Mouse (Mus musculus) cerebellum, adult 11 months (tissue): ENCODE data around the gene Utrn.

Experiments
- DNase-seq: peaks from one replicate; pipeline ENCODE4 v3.0.0; 2022

Gene Utrn

DNA sequence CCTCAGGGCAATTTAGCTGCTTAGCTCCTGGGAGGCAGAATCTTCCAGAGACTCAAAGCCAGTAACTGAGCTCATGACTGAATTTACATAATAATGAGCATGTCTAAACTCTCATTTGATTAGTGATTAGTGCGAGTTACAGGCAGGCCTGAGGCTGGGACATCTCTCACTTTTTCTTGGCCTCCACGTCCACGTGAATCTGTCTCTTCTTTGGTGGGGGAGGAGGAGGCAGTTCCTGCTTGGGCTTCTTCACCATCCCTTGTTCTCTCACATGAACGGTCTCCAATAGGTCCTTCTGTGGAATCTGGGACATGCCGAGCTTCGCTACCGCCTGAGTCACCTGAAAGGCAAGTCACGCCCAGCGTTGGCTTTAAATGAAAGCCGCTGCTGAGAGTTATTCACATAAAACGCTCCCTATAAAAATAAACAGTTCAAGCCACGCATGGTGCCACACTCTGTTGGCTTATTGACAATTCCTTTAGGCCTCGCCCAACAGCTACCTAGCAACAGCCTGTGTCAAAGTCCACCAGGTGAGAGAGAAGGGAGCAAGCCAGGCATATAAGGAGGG lies 143.0 kb downstream of the Utrn start:
- no peak for DNase-seq

- DNase-seq = no peak
Observed at GRCm38 (mm10) chr10:12724247-12725001, 144.7 kb downstream of the Utrn start.

DNA sequence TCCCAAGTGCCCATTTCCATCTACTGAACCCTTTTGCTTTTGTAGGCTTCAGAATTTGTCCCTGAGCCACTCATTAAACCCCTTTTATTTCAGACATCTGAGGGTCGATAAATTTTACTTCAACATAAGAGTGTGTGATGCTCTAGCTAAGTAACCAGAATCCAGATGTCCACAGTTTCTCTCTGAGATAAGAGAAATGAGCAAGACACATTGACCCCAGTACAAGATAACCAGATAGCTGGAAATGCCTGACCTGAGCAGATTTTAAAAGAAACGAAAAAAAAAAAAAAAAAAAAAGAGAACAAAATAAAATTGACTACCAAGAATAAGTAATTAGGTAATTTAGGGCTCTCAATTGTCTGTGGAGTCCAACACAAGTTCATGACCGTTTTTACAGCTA lies 145.9 kb downstream of the Utrn start:
- DNase-seq = no peak

DNA sequence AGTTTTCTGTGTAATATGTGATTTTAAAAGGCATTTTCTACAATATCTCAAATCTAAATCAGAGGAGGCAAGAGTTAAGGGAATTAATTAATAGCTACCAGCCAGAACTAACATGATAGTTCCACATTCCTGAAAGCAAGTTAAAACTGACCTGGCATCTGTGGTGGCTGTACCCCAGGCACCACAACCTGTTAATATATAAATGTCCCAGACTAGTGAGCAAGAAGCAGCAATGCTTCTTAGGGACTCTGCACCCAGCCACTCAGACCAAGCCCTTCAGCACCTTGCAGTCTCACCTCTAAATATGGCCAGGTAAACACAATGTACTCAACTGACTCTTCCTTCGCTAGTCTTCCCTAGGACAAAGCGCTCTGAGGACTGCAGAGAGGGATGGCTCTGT lies 147.1 kb downstream of the Utrn start:
- no peak for DNase-seq

DNA sequence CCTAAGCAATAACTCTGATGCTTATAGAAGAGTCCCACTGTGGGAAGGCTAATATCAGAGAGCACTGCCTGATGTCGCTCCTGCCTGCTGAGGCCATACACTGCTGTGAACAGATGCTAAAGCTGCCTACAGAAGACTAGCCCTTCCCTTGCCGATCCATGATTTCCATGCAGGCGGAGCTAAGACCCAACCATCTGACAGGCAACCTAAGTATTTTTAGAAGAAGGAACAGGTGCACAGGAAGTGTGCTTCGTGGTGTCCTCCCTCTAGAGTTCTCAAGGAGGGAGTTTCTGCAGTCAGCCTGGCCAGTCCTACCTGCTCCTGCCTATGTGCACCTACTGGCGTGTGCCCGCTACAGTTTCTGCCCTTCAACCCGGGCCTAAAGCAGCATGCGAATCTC lies 150.8 kb downstream of the Utrn start:
- DNase-seq = peak; percentile 50

DNA sequence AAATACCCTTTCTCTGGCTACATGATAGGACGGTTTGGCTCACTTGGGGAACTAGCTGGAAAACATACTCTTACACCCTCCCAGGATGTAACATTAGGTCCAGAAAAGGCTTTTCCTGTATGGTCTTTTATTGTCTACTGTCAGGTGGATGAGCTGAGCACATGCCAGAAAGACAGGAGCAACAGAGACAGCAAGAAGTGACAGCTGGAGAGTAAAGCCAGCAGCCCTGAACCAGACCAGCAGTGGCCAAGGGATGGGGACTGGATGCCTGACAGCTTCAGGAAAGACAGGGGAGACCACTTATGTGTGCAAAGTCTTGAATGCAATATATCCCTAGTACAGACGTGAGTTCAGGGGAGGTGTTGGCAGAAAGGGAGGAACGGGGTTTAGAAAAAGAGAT lies 151.8 kb downstream of the Utrn start:
- DNase-seq = no peak

- DNase-seq = no peak
Observed at GRCm38 (mm10) chr10:12716657-12717327, 152.4 kb downstream of the Utrn start.

DNA sequence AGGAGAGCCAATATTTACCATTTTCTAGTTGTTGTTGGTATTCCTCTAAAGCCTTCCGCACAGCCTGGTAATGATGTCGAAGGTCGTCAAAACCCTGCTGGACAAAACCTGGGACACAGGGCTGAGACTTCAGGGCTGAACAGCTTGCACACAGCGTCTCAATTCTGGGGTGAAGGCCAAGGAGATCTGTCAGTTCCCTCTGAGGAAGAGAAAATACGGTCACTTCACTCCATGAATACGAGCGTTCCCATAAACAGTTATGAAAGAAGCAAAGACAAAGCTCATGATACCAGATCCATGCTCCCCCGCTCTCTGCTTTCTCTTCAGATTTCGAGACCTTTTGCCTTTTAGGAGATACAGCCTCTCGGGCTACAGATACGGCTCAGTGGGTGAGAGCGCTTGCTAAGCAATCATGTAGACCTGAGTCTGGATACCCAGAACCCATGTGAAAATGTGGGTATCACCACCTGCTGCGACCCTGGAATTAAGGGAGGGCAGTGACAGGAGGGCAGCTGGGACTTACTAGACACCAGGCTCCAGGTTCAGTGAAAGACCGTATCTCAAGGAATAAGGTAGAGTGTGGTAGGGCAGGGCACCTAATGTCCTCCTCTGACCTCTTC lies 155.8 kb downstream of the Utrn start:
- DNase-seq = peak; percentile 64

DNA sequence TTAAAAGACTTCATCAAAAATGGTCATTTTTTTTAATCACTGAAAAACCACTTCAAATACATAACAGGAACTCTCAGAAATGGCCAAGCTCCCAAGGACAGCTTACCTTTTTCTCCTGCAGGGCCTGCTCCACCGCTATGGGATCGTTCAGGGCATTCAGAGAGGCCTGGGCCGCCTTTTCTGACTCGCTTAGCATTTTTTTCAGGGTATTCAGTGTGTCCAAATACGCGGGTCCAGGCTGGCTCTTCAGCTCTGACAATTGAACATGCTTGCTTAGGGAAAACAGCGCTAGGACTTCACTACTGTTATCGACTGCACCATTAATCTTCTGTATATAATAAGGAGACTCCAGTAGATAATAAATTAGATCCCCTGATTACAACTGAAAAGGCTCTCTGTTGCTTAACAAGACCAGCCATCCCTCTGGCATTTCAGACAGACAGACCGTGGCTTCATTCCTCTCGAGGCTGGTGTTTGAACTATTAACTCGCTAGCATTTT lies 157.8 kb downstream of the Utrn start:
- no peak for DNase-seq

GRCm38 (mm10) chr10:12706516-12706915 lies 162.6 kb downstream of the Utrn start:
- no peak for DNase-seq

GRCm38 (mm10) chr10:12705990-12706389 lies 163.2 kb downstream of the Utrn start:
- DNase-seq = no peak

GRCm38 (mm10) chr10:12704290-12704689 lies 164.9 kb downstream of the Utrn start:
- no peak for DNase-seq

DNA sequence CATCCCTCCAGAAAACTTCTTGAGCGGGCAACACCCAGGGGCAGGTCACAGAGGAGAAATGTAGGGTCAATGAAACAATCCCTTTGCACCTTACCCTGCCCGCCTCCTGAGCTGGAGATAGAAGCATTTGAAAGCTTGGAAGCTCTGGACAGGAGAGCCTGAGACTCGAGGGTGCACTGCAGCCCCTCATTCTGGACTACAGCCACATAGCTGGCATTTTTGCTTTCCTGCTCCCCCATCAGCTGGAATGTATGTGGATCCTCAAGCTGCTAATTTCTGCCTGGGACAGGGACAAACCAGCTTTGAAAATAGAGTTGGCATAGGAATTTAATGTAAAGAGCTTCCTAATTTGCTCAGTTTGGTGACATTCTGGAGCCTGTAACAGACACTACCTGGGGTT lies 165.6 kb downstream of the Utrn start:
- DNase-seq = no peak

DNA sequence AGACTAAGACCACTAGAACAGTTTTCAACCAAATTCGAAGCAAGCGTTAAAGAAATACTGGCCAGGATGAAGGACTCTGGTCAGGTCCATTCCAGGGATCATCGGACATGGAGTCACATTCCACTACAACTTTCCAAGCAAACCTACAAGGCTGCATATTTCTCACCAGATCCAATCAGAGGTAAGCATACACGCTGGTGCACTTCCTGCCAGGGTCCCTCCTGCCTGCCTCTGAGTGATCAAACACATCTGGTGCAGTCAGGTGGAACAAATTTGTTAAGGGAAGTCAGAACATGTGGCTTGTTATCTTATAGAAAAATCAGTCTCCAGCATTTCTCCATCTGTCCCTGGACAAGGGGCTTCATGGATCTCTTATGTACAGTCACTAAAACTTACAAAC lies 167.0 kb downstream of the Utrn start:
- DNase-seq = no peak

DNA sequence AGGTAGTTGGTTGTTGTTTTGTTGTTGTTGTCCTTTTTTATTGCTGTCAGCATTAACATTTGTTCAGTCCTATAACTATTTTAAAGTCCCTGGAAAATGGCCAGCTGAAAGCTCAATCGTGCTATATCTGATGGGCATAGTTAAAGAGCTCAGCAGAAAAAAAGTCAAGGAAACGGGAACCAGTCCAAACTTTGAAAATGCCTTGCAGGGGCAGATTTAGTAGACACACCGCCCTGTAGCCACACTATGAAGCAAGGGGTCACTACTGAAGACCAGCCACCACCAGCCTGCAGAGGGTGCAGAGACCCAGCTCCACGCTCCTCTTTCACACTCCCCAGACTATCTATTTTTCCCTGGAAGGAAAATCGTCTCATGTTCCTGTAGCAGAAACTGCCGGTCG lies 167.5 kb downstream of the Utrn start:
- DNase-seq = no peak

DNA sequence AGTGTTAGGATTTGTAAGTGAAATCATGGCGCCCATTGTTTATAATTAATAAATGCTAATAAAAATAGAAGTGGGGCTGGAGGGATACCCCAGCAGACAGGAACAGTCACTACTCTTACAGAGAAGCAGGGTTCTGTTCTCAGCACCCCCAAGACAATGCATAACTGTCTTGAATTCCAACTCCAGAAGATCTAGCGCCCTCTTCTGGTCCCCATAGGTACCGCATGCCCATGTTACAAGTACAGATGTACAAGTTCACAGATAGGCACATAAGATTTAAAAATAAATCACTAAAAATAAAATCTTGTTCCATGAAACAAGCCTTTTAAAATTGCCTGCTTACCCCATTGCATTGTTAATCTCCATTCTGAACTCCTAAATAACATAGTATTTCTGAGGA lies 168.6 kb downstream of the Utrn start:
- no peak for DNase-seq

DNA sequence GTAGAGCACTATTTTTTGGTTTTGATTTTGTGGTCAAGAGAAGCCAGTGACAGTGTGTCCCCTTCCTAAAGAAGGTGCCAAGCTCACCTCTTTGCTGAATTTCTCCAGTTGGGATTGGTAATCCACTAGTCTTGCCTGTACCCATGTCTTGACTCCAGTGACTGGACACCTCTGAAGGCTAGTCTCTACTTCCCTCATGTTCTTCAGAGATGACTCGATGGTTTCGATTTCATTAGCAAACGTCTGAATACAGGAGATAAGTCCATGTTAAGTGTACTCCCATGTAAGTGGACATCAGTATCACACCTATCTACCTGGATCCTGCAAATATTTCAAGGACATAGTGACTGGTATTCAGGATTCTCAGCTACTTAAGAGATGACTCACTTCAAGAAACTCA lies 171.3 kb downstream of the Utrn start:
- DNase-seq = no peak

DNA sequence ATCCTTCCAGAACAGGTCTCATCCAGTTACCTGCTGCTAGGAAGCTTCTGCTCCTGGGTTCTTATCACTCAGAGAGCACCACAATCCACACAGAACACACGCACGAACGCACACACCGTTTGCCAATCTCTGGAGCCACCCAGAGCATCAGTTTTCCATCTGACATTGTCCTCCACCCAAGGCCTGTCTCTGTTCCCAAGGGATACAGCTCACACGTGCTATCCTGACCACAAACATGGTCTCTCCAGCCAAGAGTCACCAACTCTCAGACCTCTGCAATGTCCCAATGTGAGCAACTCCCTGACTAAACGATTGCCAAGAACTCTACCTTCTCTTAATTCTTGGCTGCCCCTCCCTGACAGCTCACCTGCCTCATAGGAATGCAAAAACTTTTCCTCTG lies 172.5 kb downstream of the Utrn start:
- DNase-seq = no peak

DNA sequence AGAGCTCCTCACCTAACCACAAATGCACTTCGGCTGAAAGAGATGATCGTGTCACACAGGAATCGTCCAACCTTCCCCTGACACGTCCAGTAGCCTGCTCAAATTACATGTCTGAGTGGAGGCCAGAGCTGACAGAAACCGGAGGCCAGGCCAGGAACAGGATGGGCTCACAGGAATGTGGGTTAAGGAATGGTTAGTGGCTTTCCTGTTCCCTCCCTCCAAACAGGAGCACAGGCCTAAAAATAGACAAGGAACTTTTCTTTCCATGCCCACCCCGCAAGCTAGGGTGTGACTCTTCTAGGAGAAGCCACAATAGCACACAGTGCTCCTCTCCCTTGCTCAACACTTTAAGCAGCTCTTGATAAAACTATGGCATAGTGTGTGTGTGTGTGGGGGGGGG lies 174.4 kb downstream of the Utrn start:
- no peak for DNase-seq

DNA sequence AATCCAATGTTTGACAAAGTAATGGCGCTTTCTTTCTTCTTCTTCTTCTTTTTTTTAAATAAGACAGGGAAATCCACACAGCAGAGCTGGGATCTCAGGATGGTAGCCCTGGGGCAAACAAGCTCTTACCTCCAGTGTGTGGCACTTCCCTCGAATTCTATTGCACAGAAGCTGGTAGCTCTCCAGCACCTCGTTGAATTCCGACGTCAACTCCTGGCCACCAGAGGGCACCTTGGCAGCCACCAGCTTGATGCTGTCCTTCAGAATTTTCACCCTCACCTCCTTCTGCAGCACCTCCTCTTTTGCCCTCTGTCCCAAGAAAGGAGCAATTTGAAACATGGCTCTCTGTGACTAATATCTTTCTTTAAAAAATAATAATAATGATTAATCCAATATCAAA lies 178.6 kb downstream of the Utrn start:
- DNase-seq = peak; percentile 81

- DNase-seq = no peak
Observed at GRCm38 (mm10) chr10:12685683-12686082, 183.5 kb downstream of the Utrn start.

- no peak for DNase-seq
Observed at GRCm38 (mm10) chr10:12684018-12684417, 185.1 kb downstream of the Utrn start.

DNA sequence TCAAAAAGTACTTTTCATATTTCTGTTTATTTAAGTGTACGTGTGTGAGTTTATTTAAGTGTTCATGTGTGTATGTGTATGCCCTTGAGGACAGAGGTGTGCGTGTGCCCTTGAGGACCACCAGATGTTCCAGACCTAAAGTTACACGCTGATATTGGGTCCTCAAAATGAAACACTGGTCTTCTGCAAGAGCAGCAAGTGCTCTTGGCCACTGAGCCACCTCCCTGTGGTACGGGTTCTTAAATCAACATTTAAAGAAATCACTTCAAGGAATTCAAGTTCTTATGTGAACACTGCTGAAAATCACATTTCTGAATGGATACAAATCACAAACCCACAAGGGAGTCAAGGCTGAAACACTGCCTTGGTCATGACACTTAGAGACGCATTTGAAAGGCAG lies 195.9 kb downstream of the Utrn start:
- DNase-seq = no peak

DNA sequence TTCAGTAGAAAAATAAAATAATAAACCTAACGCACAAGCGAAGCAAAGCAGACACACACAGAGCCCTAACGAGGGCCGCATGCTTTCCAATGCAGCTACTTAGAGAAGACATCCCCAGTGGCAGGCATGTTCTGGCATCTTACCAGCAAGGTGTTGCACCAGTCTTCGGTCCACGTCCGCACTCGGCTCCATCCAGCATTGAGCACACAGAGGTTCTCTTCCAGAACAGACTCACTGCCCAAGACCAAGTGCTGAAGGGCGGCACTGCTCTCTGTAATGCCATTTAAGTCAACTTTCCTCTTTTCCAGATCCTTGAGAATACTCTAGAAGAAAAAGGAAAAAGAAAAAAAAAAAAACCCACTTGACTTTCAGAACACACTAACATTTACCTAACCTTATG lies 197.6 kb downstream of the Utrn start:
- no peak for DNase-seq
